Mouse (Mus musculus): Measurements from ENCODE around the gene Padi6. TPM values are rescaled to one million over a fixed set of nuclear protein-coding genes. Genes with fewer than 3 reads are reported as not detected.

The Padi6 gene
- polyA plus RNA-seq (2012; rRNA removed) (not detected in 2 replicates), polyA plus RNA-seq (2014; fragmentation: Nextera tagmentation; extraction: Ambion mirVana) (not detected in 2 replicates)

GRCm38 (mm10) chr4:140742543-140742942, at the start of gene Padi6:
Gene Padi6 (minus strand): TSS chr4:140742643.
- TF ChIP-seq POLR2A (IDR thresholded peaks at IDR 0.05; ENCODE audit: borderline replicate concordance, extremely low read depth, insufficient read depth, insufficient read length), result no peak
- WGBS, result 66% methylated on average over 2 of the region's 2 CpGs
- no peaks in the 10 kb centered on the region for H3K4me1 ChIP-seq (ENCODE audit: control insufficient read depth, insufficient read depth, low read length)
- no peaks in the 10 kb centered on the region for H3K9me3 ChIP-seq (ENCODE audit: control insufficient read depth, low read length)
- H3K36me3 ChIP-seq (ENCODE audit: control insufficient read depth, insufficient read depth, low read length), result no peaks in the 10 kb centered on the region
- no peak within 1 kb of the TSS for H3K4me3 ChIP-seq (replicated peaks; ENCODE audit: low read length)
- H3K27ac ChIP-seq (replicated peaks; ENCODE audit: low read depth, low read length), result no peak within 1 kb of the TSS
- no peak within 1 kb of the TSS for H3K9ac ChIP-seq (ENCODE audit: low read depth, low read length, severe bottlenecking)
- H3K27me3 ChIP-seq (ENCODE audit: control insufficient read depth, insufficient read depth, low read length), result no peaks in the 10 kb centered on the region
- no peak within 1 kb of the TSS for H3K4me2 ChIP-seq (replicated peaks; ENCODE audit: low read depth, low read length, severe bottlenecking)
- DNase-seq (ENCODE audit: low spot score), result no peak
- no peak for ATAC-seq (ENCODE audit: low FRiP score, low read depth)

- Histone ChIP-seq H3K36me3 (ENCODE audit: control insufficient read depth, insufficient read depth, low read length) (no peaks in the 10 kb centered on the region), H3K4me1 (ENCODE audit: control insufficient read depth, insufficient read depth, low read length) (no peaks in the 10 kb centered on the region), H3K4me3 (replicated peaks; ENCODE audit: low read length) (no peak overlapping the region), H3K27ac (replicated peaks; ENCODE audit: low read depth, low read length) (no peak overlapping the region), H3K9me3 (ENCODE audit: control insufficient read depth, low read length) (no peaks in the 10 kb centered on the region), H3K4me2 (replicated peaks; ENCODE audit: low read depth, low read length, severe bottlenecking) (no peak overlapping the region), H3K27me3 (ENCODE audit: control insufficient read depth, insufficient read depth, low read length) (no peaks in the 10 kb centered on the region), H3K9ac (ENCODE audit: low read depth, low read length, severe bottlenecking) (no peak overlapping the region)
- TF ChIP-seq POLR2A (IDR thresholded peaks at IDR 0.05; ENCODE audit: borderline replicate concordance, extremely low read depth, insufficient read depth, insufficient read length), result no peak
- 81% methylated on average over 16 of the region's 16 CpGs for WGBS
- DNase-seq (ENCODE audit: low spot score), result no peak
- no peak for ATAC-seq (ENCODE audit: low FRiP score, low read depth)
Observed at GRCm38 (mm10) chr4:140791071-140791470, 48.6 kb upstream of the Padi6 start.

- H3K9ac ChIP-seq (ENCODE audit: low read depth, low read length, severe bottlenecking), result no peak overlapping the region
- DNase-seq (ENCODE audit: low spot score) (no peak), ATAC-seq (ENCODE audit: low FRiP score, low read depth) (no peak)
- TF ChIP-seq POLR2A (IDR thresholded peaks at IDR 0.05; ENCODE audit: borderline replicate concordance, extremely low read depth, insufficient read depth, insufficient read length), result no peak
- H3K4me1 ChIP-seq (ENCODE audit: control insufficient read depth, insufficient read depth, low read length), result no peaks in the 10 kb centered on the region
- no peaks in the 10 kb centered on the region for H3K9me3 ChIP-seq (ENCODE audit: control insufficient read depth, low read length)
- no peak overlapping the region for H3K4me3 ChIP-seq (replicated peaks; ENCODE audit: low read length)
- no peaks in the 10 kb centered on the region for H3K36me3 ChIP-seq (ENCODE audit: control insufficient read depth, insufficient read depth, low read length)
- H3K27ac ChIP-seq (replicated peaks; ENCODE audit: low read depth, low read length), result no peak overlapping the region
- H3K27me3 ChIP-seq (ENCODE audit: control insufficient read depth, insufficient read depth, low read length), result no peaks in the 10 kb centered on the region
- no peak overlapping the region for H3K4me2 ChIP-seq (replicated peaks; ENCODE audit: low read depth, low read length, severe bottlenecking)
- 59% methylated on average over 4 of the region's 4 CpGs for WGBS
Observed at GRCm38 (mm10) chr4:140789983-140790382, 47.5 kb upstream of the Padi6 start.

GRCm38 (mm10) chr4:140788983-140789382, 46.5 kb upstream of the Padi6 start:
- Histone ChIP-seq H3K27ac (replicated peaks; ENCODE audit: low read depth, low read length) (no peak overlapping the region), H3K27me3 (ENCODE audit: control insufficient read depth, insufficient read depth, low read length) (no peaks in the 10 kb centered on the region), H3K4me1 (ENCODE audit: control insufficient read depth, insufficient read depth, low read length) (no peaks in the 10 kb centered on the region), H3K9me3 (ENCODE audit: control insufficient read depth, low read length) (no peaks in the 10 kb centered on the region), H3K36me3 (ENCODE audit: control insufficient read depth, insufficient read depth, low read length) (no peaks in the 10 kb centered on the region), H3K4me3 (replicated peaks; ENCODE audit: low read length) (no peak overlapping the region), H3K9ac (ENCODE audit: low read depth, low read length, severe bottlenecking) (no peak overlapping the region), H3K4me2 (replicated peaks; ENCODE audit: low read depth, low read length, severe bottlenecking) (no peak overlapping the region)
- no peak for TF ChIP-seq POLR2A (IDR thresholded peaks at IDR 0.05; ENCODE audit: borderline replicate concordance, extremely low read depth, insufficient read depth, insufficient read length)
- DNase-seq (ENCODE audit: low spot score), result peak; percentile 43
- ATAC-seq (ENCODE audit: low FRiP score, low read depth), result no peak; the same call in 1 of the 2 replicates
- 40% methylated on average over 6 of the region's 6 CpGs for WGBS

GRCm38 (mm10) chr4:140788264-140788663, 45.8 kb upstream of the Padi6 start:
- H3K36me3 ChIP-seq (ENCODE audit: control insufficient read depth, insufficient read depth, low read length), result no peaks in the 10 kb centered on the region
- no peak overlapping the region for H3K9ac ChIP-seq (ENCODE audit: low read depth, low read length, severe bottlenecking)
- 86% methylated on average over 6 of the region's 6 CpGs for WGBS
- no peak overlapping the region for H3K4me3 ChIP-seq (replicated peaks; ENCODE audit: low read length)
- H3K4me2 ChIP-seq (replicated peaks; ENCODE audit: low read depth, low read length, severe bottlenecking), result no peak overlapping the region
- no peaks in the 10 kb centered on the region for H3K27me3 ChIP-seq (ENCODE audit: control insufficient read depth, insufficient read depth, low read length)
- H3K27ac ChIP-seq (replicated peaks; ENCODE audit: low read depth, low read length), result no peak overlapping the region
- TF ChIP-seq POLR2A (IDR thresholded peaks at IDR 0.05; ENCODE audit: borderline replicate concordance, extremely low read depth, insufficient read depth, insufficient read length), result no peak
- ATAC-seq (ENCODE audit: low FRiP score, low read depth) (no peak), DNase-seq (ENCODE audit: low spot score) (no peak)
- no peaks in the 10 kb centered on the region for H3K4me1 ChIP-seq (ENCODE audit: control insufficient read depth, insufficient read depth, low read length)
- no peaks in the 10 kb centered on the region for H3K9me3 ChIP-seq (ENCODE audit: control insufficient read depth, low read length)

GRCm38 (mm10) chr4:140787414-140787813, 45.0 kb upstream of the Padi6 start:
- 58% methylated on average over 4 of the region's 4 CpGs for WGBS

More at GRCm38 (mm10) chr4:140787414-140787813, 45.0 kb upstream of the Padi6 start:
- Histone ChIP-seq H3K27me3 (ENCODE audit: control insufficient read depth, insufficient read depth, low read length) (no peaks in the 10 kb centered on the region), H3K4me1 (ENCODE audit: control insufficient read depth, insufficient read depth, low read length) (no peaks in the 10 kb centered on the region), H3K4me2 (replicated peaks; ENCODE audit: low read depth, low read length, severe bottlenecking) (no peak overlapping the region), H3K9ac (ENCODE audit: low read depth, low read length, severe bottlenecking) (no peak overlapping the region), H3K27ac (replicated peaks; ENCODE audit: low read depth, low read length) (no peak overlapping the region), H3K9me3 (ENCODE audit: control insufficient read depth, low read length) (no peaks in the 10 kb centered on the region), H3K4me3 (replicated peaks; ENCODE audit: low read length) (no peak overlapping the region), H3K36me3 (ENCODE audit: control insufficient read depth, insufficient read depth, low read length) (no peaks in the 10 kb centered on the region)
- DNase-seq (ENCODE audit: low spot score) (no peak), ATAC-seq (ENCODE audit: low FRiP score, low read depth) (no peak)
- no peak for TF ChIP-seq POLR2A (IDR thresholded peaks at IDR 0.05; ENCODE audit: borderline replicate concordance, extremely low read depth, insufficient read depth, insufficient read length)
